Mouse (Mus musculus) CH12.LX (cell line): ENCODE results near the gene Gnb1l. TPM values are rescaled to one million over a fixed set of nuclear protein-coding genes. Genes with fewer than 3 reads are reported as not detected.

Experiments used
- DNase-seq: peaks from one replicate; pipeline ENCODE4 v3.0.0-alpha.2; 2013; ENCODE audit errors: extremely low read depth
- H3K27ac ChIP-seq: 2 replicates; pipeline ENCODE4 v1.5.1; 2012; ENCODE audit warnings: low read depth, mild to moderate bottlenecking, control low read depth, moderate library complexity; ENCODE audit not compliant: insufficient read depth
- H3K27me3 ChIP-seq: replicated peaks from 2 replicates; pipeline ENCODE3; 2012; ENCODE audit warnings: inconsistent platforms
- H3K36me3 ChIP-seq, 2 experiments: replicated peaks in 1 of 2; 2 replicates each; pipeline versions ENCODE3 to v1.6.1; 2012; ENCODE audit warnings: inconsistent platforms in 1 of 2, low read length in 1 of 2, mild to moderate bottlenecking in 1 of 2, mixed read lengths in 1 of 2, moderate library complexity in 1 of 2; ENCODE audit not compliant: control insufficient read depth in 1 of 2, insufficient read depth in 1 of 2
- H3K4me1 ChIP-seq, 2 experiments: 2 replicates each; pipeline ENCODE4 v1.6.1; 2012; ENCODE audit warnings: inconsistent platforms in 1 of 2, moderate library complexity in 1 of 2; ENCODE audit not compliant: insufficient read depth in 2 of 2, control insufficient read depth in 1 of 2
- H3K4me2 ChIP-seq: 2 replicates; pipeline ENCODE4 v1.6.1; 2012; ENCODE audit warnings: low read depth, mild to moderate bottlenecking, control low read depth; ENCODE audit not compliant: poor library complexity, insufficient read depth, severe bottlenecking
- H3K4me3 ChIP-seq, 3 experiments: fragments of 150-350 bp in 1 of 3; sonication (generic) in 1 of 3; replicated peaks in 1 of 3; 2 replicates each; pipeline versions ENCODE3 to v1.5.1; 2011 to 2012; ENCODE audit warnings: low read depth in 2 of 3, low read length in 2 of 3, mild to moderate bottlenecking in 2 of 3, moderate library complexity in 2 of 3, control low read depth in 1 of 3, improper control_type of control experiment in 1 of 3, inconsistent platforms in 1 of 3, mixed read lengths in 1 of 3; ENCODE audit not compliant: poor library complexity in 1 of 3
- H3K79me2 ChIP-seq: replicated peaks from 2 replicates; pipeline ENCODE4 v1.6.1; 2012; ENCODE audit warnings: mild to moderate bottlenecking, moderate library complexity; ENCODE audit not compliant: control insufficient read depth, poor library complexity, insufficient read depth, severe bottlenecking; ENCODE audit errors: extremely low read depth
- H3K9ac ChIP-seq: 2 replicates; pipeline ENCODE4 v1.6.1; 2012; ENCODE audit warnings: low read depth, mild to moderate bottlenecking, control low read depth, moderate library complexity; ENCODE audit not compliant: insufficient read depth
- H3K9me3 ChIP-seq: replicated peaks from 2 replicates; pipeline ENCODE3; 2012; ENCODE audit warnings: low read length, inconsistent platforms, mixed read lengths
- BHLHE40 ChIP-seq: IDR thresholded peaks from 2 replicates; pipeline ENCODE4 v1.6.1; 2011; ENCODE audit warnings: mild to moderate bottlenecking, low read depth, low read length, improper control_type of control experiment
- CHD1 ChIP-seq: IDR thresholded peaks from 2 replicates; pipeline ENCODE4 v1.6.1; 2012; ENCODE audit warnings: low read depth, low read length, improper control_type of control experiment, inconsistent platforms
- CHD2 ChIP-seq: IDR thresholded peaks from 2 replicates; pipeline ENCODE4 v1.6.1; 2011; ENCODE audit warnings: low read length, improper control_type of control experiment
- CTCF ChIP-seq, 2 experiments: IDR thresholded peaks in 1 of 2; conservative IDR thresholded peaks in 1 of 2; 2 replicates each; pipeline ENCODE4 v1.5.1; 2011 to 2012; ENCODE audit warnings: low read depth in 2 of 2, low read length in 2 of 2, improper control_type of control experiment in 1 of 2, inconsistent platforms in 1 of 2, mild to moderate bottlenecking in 1 of 2, moderate library complexity in 1 of 2
- E2F4 ChIP-seq: IDR thresholded peaks from 2 replicates; pipeline ENCODE4 v1.6.1; 2011; ENCODE audit warnings: low read depth, low read length, improper control_type of control experiment; ENCODE audit not compliant: insufficient replicate concordance
- ETS1 ChIP-seq: conservative IDR thresholded peaks from 2 replicates; pipeline ENCODE4 v1.6.1; 2012; ENCODE audit warnings: low read depth, mild to moderate bottlenecking, inconsistent platforms, low read length, improper control_type of control experiment, moderate library complexity
- GABPA ChIP-seq: IDR thresholded peaks from 2 replicates; pipeline ENCODE4 v1.6.1; 2012; ENCODE audit warnings: low read depth, low read length, improper control_type of control experiment, inconsistent platforms; ENCODE audit not compliant: insufficient replicate concordance
- HCFC1 ChIP-seq: IDR thresholded peaks from 2 replicates; pipeline ENCODE4 v1.6.1; 2012; ENCODE audit warnings: low read depth, mild to moderate bottlenecking, inconsistent platforms, low read length, improper control_type of control experiment
- IRF4 ChIP-seq: IDR thresholded peaks from 2 replicates; pipeline ENCODE4 v1.6.1; 2014; ENCODE audit warnings: low read depth, mild to moderate bottlenecking, inconsistent platforms, low read length, improper control_type of control experiment
- JUND ChIP-seq: conservative IDR thresholded peaks from 2 replicates; pipeline ENCODE4 v1.6.1; 2011; ENCODE audit warnings: low read depth, low read length, improper control_type of control experiment
- MAFK ChIP-seq: IDR thresholded peaks from 2 replicates; pipeline ENCODE4 v1.6.1; 2011; ENCODE audit warnings: low read length, improper control_type of control experiment; ENCODE audit not compliant: insufficient replicate concordance
- MAX ChIP-seq: IDR thresholded peaks from 2 replicates; pipeline ENCODE4 v1.6.1; 2011; ENCODE audit warnings: low read length, improper control_type of control experiment
- MAZ ChIP-seq: IDR thresholded peaks from 2 replicates; pipeline ENCODE4 v1.6.1; 2012; ENCODE audit warnings: low read depth, mild to moderate bottlenecking, inconsistent platforms, low read length, improper control_type of control experiment, moderate library complexity
- MEF2A ChIP-seq: IDR thresholded peaks from 2 replicates; pipeline ENCODE4 v1.6.1; 2014; ENCODE audit warnings: low read depth, mild to moderate bottlenecking, inconsistent platforms, low read length, improper control_type of control experiment, borderline replicate concordance
- MXI1 ChIP-seq: IDR thresholded peaks from 2 replicates; pipeline ENCODE4 v1.6.1; 2011; ENCODE audit warnings: mild to moderate bottlenecking, low read depth, low read length, improper control_type of control experiment
- MYC ChIP-seq: IDR thresholded peaks from 2 replicates; pipeline ENCODE4 v1.6.1; 2011; ENCODE audit warnings: low read depth, mild to moderate bottlenecking, improper control_type of control experiment, low read length
- NRF1 ChIP-seq: IDR thresholded peaks from 2 replicates; pipeline ENCODE4 v1.6.1; 2014; ENCODE audit warnings: low read depth, mild to moderate bottlenecking, inconsistent platforms, low read length, improper control_type of control experiment, moderate library complexity
- PAX5 ChIP-seq: IDR thresholded peaks from 2 replicates; pipeline ENCODE4 v1.6.1; 2012; ENCODE audit warnings: low read length, inconsistent platforms, mixed read lengths
- POLR2AphosphoS2 ChIP-seq: IDR thresholded peaks from 2 replicates; pipeline ENCODE4 v1.6.1; 2011; ENCODE audit warnings: low read depth, low read length, improper control_type of control experiment
- RCOR1 ChIP-seq: conservative IDR thresholded peaks from 2 replicates; pipeline ENCODE4 v1.6.1; 2012; ENCODE audit warnings: low read depth, mild to moderate bottlenecking, inconsistent platforms, low read length, improper control_type of control experiment
- SIN3A ChIP-seq: IDR thresholded peaks from 2 replicates; pipeline ENCODE4 v1.6.1; 2012; ENCODE audit warnings: low read length, improper control_type of control experiment, inconsistent platforms
- SMC3 ChIP-seq: IDR thresholded peaks from 2 replicates; pipeline ENCODE4 v1.6.1; 2011; ENCODE audit warnings: low read depth, low read length, improper control_type of control experiment
- TBP ChIP-seq: conservative IDR thresholded peaks from 2 replicates; pipeline ENCODE4 v1.6.1; 2011; ENCODE audit warnings: low read depth, low read length, improper control_type of control experiment
- UBTF ChIP-seq: IDR thresholded peaks from 2 replicates; pipeline ENCODE4 v1.6.1; 2012; ENCODE audit warnings: low read depth, mild to moderate bottlenecking, inconsistent platforms, low read length, improper control_type of control experiment, moderate library complexity
- USF1 ChIP-seq: IDR thresholded peaks from 2 replicates; pipeline ENCODE4 v1.6.1; 2014; ENCODE audit warnings: low read depth, mild to moderate bottlenecking, inconsistent platforms, low read length, improper control_type of control experiment
- USF2 ChIP-seq: conservative IDR thresholded peaks from 2 replicates; pipeline ENCODE4 v1.6.1; 2011; ENCODE audit warnings: low read depth, low read length, improper control_type of control experiment
- ZC3H11A ChIP-seq: IDR thresholded peaks from 2 replicates; pipeline ENCODE4 v1.6.1; 2012; ENCODE audit warnings: low read depth, mild to moderate bottlenecking, inconsistent platforms, low read length, improper control_type of control experiment
- ZKSCAN1 ChIP-seq: IDR thresholded peaks from 2 replicates; pipeline ENCODE4 v1.6.1; 2012; ENCODE audit warnings: low read depth, inconsistent platforms, low read length, improper control_type of control experiment, borderline replicate concordance
- ZMIZ1 ChIP-seq: IDR thresholded peaks from 2 replicates; pipeline ENCODE4 v1.6.1; 2012; ENCODE audit warnings: low read depth, mild to moderate bottlenecking, inconsistent platforms, low read length, improper control_type of control experiment
- ZNF384 ChIP-seq: IDR thresholded peaks from 2 replicates; pipeline ENCODE4 v1.6.1; 2012; ENCODE audit warnings: low read depth, low read length, improper control_type of control experiment, inconsistent platforms
- dilution Hi-C: fragments of 300-500 bp; cut with MboI; formaldehyde crosslinking; loops from 2 replicates; pipeline ENCODE4 v1.14.3; 2020; ENCODE audit warnings: low sequenced_read_pairs; ENCODE audit not compliant: extremely low pct_unique_long_range_greater_than_20kb, extremely low pct_ligation_motif_present
- in situ Hi-C: fragments of 300-500 bp; cut with MboI; formaldehyde crosslinking; loops from 3 replicates; pipeline ENCODE4 v1.14.3; 2019; ENCODE audit warnings: low sequenced_read_pairs, low pct_ligation_motif_present, low pct_unique_long_range_greater_than_20kb, mixed read lengths
- polyA plus RNA-seq: library from polyadenylated mRNA; unstranded; fragments of >175 nt; gene quantifications from 2 replicates; pipeline ENCODE4 v1.2.1, GENCODE M21; 2012; ENCODE audit warnings: low read depth; ENCODE audit not compliant: insufficient read length
- total RNA-seq, 2 experiments: library from RNA; depleted of rRNA; stranded (reverse); fragments of 300-350 nt in 1 of 2; fragments of >200 nt in 1 of 2; gene quantifications; 2 replicates each; pipeline ENCODE4 v1.2.3; 2012 to 2014

Gene Gnb1l
- total and polyA plus RNA-seq, 3 experiments, result 15.9 to 25.5 (median 21.5) TPM

GRCm38 (mm10) chr16:18484794-18485435, 13.6 kb upstream of the Gnb1l start:
- peaks cover 0 to 18% of the 10 kb centered on the region in 2 experiments; a peak in 2 of 4 replicates for H3K4me1 ChIP-seq
- TF ChIP-seq ZC3H11A (no peak), ZNF384 (no peak), MEF2A (no peak), SIN3A (no peak), MYC (no peak), IRF4 (no peak), HCFC1 (no peak), MAX (no peak), CHD1 (no peak), RCOR1 (no peak), CHD2 (no peak), BHLHE40 (no peak), JUND (no peak), POLR2AphosphoS2 (no peak), USF2 (no peak), USF1 (no peak), TBP (no peak), ZKSCAN1 (no peak), GABPA (no peak), SMC3 (no peak)
- H3K9ac ChIP-seq, result no peak overlapping the region
- no peak overlapping the region for H3K4me3 ChIP-seq
- H3K9me3 ChIP-seq, result peaks cover 4% of the 10 kb centered on the region
- DNase-seq, result no peak
- H3K36me3 ChIP-seq, result peaks cover 0 to 22% of the 10 kb centered on the region in 2 experiments
- no peak overlapping the region for H3K27ac ChIP-seq
- in situ Hi-C loops (no loop called here), dilution Hi-C loops (no loop called here)
- no peaks in the 10 kb centered on the region for H3K27me3 ChIP-seq
- H3K4me2 ChIP-seq, result no peak overlapping the region
- no peaks in the 10 kb centered on the region for H3K79me2 ChIP-seq

DNA sequence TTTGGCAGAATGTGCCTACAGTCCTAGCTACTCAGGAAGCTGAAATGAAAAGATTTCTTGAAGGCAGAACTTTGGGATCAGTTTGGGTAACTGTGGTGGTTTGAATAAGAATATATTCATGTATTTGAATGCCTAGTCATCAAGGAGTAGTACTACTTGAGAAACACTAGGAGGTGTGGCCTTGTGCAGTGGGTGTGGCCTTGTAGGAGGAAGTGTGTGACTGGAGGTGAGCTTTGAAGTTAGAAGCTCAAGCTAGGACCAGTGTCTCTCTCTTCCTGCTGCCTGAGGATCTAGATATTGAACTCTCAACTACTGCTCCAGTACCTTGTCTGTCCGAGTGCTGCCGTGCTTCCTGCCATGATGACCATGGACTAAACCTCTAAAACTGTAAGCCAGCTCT, 12.4 kb upstream of the Gnb1l start:
- Histone ChIP-seq H3K27me3 (no peaks in the 10 kb centered on the region), H3K4me1 (peaks cover 0 to 9% of the 10 kb centered on the region in 2 experiments; a peak in 2 of 4 replicates), H3K36me3 (peaks cover 0 to 16% of the 10 kb centered on the region in 2 experiments), H3K79me2 (no peaks in the 10 kb centered on the region), H3K9me3 (peaks cover 4% of the 10 kb centered on the region), H3K27ac (no peak overlapping the region), H3K9ac (no peak overlapping the region), H3K4me3 (no peak overlapping the region), H3K4me2 (no peak overlapping the region)
- TF ChIP-seq CTCF (conservative IDR thresholded peaks at IDR 0.05 in 1 of 2, IDR thresholded peaks at IDR 0.05 in 1 of 2; ENCODE audit: low read depth in 2 of 2, low read length in 2 of 2) (no peak), ETS1 (no peak), NRF1 (no peak), TBP (no peak), MAZ (no peak), MXI1 (no peak), UBTF (no peak), E2F4 (no peak), PAX5 (no peak), ZKSCAN1 (no peak), ZMIZ1 (no peak), ZC3H11A (no peak), POLR2AphosphoS2 (no peak), MAFK (no peak), CHD2 (no peak), USF2 (no peak)
- DNase-seq, result peak; percentile 33
- dilution Hi-C loops, result no loop called here
- in situ Hi-C loops, result no loop called here
